Mouse (Mus musculus) layer of hippocampus, adult 18-20 months (tissue): ENCODE measurements around the gene Garem2. TPM values are rescaled to one million over a fixed set of nuclear protein-coding genes. Genes with fewer than 3 reads are reported as not detected.
A peak's percentile ranks its signal among the peaks of the same experiment; 100 is the strongest.
"Not testable (repeated sequence)": the region's sequence is repeated elsewhere in the genome, so short reads cannot be mapped to it uniquely, and the experiment has no call there.

Experiments used
- DNase-seq, 2 experiments: peaks; one replicate each; pipeline ENCODE4 v3.0.0; 2022; ENCODE audit warnings: low spot score in 2 of 2
- long read RNA-seq: library from polyadenylated mRNA; stranded (forward); transcript quantifications from one replicate; pipeline ENCODE4 v2.0.0, GENCODE M21; 2021
- total RNA-seq, 2 experiments: library from RNA; stranded (reverse); gene quantifications; 2 replicates each; pipeline ENCODE4 v1.2.3; 2021

Garem2 gene
- total RNA-seq, result 10 to 100 TPM; 10.9 to 11.3 TPM
- long read RNA-seq, transcript Garem2-201 (6 exons, 3,865 nt), result major isoform, 29 of 34 reads
- long read RNA-seq, partial matches to known transcripts, result 4 of 34 reads
- long read RNA-seq, other reads (novel, unspliced or antisense), result 1 of 34 reads

- no peak for DNase-seq
Observed at GRCm38 (mm10) chr5:30104841-30105667, at the start of gene Garem2. Gene Garem2 (plus strand): TSS chr5:30105161.

GRCm38 (mm10) chr5:30058216-30058731, 46.7 kb upstream of the Garem2 start:
- no peak for DNase-seq

- DNase-seq, result not testable (repeated sequence)
Observed at GRCm38 (mm10) chr5:30059607-30060006, 45.4 kb upstream of the Garem2 start.

GRCm38 (mm10) chr5:30067726-30068125, 37.2 kb upstream of the Garem2 start:
- DNase-seq, result no peak

- DNase-seq, result no peak
Observed at GRCm38 (mm10) chr5:30071677-30072076, 33.3 kb upstream of the Garem2 start.

- DNase-seq, result no peak
Observed at GRCm38 (mm10) chr5:30072377-30072776, 32.6 kb upstream of the Garem2 start.

GRCm38 (mm10) chr5:30072825-30073821, 31.8 kb upstream of the Garem2 start, which contains the start of gene Tyms:
Gene Tyms (minus strand): TSS chr5:30073617.
- peak; percentile 36 to 73 for DNase-seq

GRCm38 (mm10) chr5:30092701-30093100, 12.3 kb upstream of the Garem2 start:
- DNase-seq, result no peak

- DNase-seq, result no peak
Observed at GRCm38 (mm10) chr5:30094399-30094798, 10.6 kb upstream of the Garem2 start.

- no peak for DNase-seq
Observed at GRCm38 (mm10) chr5:30095731-30096130, 9.2 kb upstream of the Garem2 start.

GRCm38 (mm10) chr5:30098260-30098659, 6.7 kb upstream of the Garem2 start:
- DNase-seq, result no peak

- DNase-seq, result no peak
Observed at GRCm38 (mm10) chr5:30103340-30103739, 1.6 kb upstream of the Garem2 start.

GRCm38 (mm10) chr5:30104339-30104738, 622 bp upstream of the Garem2 start:
- DNase-seq, result peak in 1 of 2 experiments; percentile 66

- DNase-seq, result peak in 1 of 2 experiments; percentile 48
Observed at GRCm38 (mm10) chr5:30105668-30106300, 823 bp downstream of the Garem2 start, which contains the start of gene 3110082J24Rik. Gene 3110082J24Rik (minus strand): TSS chr5:30106086.

- no peak for DNase-seq
Observed at GRCm38 (mm10) chr5:30106756-30107155, 1.8 kb downstream of the Garem2 start.

- no peak for DNase-seq
Observed at GRCm38 (mm10) chr5:30107186-30107585, 2.2 kb downstream of the Garem2 start.

GRCm38 (mm10) chr5:30107611-30108041, 2.7 kb downstream of the Garem2 start:
- DNase-seq, result no peak

GRCm38 (mm10) chr5:30108233-30108632, 3.3 kb downstream of the Garem2 start:
- no peak for DNase-seq

- no peak for DNase-seq
Observed at GRCm38 (mm10) chr5:30109899-30110298, 4.9 kb downstream of the Garem2 start.

GRCm38 (mm10) chr5:30110371-30111060, 5.6 kb downstream of the Garem2 start:
- no peak for DNase-seq
